Comparison of ENCODE assay signal across 8 mouse cellular contexts in the genomic region with DNA sequence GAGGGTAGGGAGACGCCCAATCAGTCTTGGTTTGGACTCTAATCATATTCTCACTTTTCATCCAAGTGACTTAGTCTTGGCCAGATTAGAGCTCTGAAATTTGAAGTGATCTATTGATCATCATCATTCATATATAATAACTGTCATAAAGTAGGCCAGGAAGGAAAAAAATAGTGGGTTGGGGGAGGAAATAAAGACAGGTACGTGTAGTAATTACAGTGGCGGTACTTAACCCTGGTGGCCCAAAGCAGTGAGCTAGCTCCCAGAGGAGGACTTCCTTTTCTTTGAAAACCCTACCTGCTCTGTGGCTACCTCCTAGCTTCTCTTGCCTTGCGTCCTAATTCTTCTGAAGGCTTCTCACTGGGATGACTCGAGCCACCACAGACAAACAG. TPM values are rescaled to one million over a fixed set of nuclear protein-coding genes. Genes with fewer than 3 reads are reported as not detected.
DNase-seq lines count a peak whose midpoint lies in the region; ATAC-seq and TF ChIP-seq lines count a peak whose summit lies in the region.

No protein-coding gene starts in this region.

- H3K4me3 ChIP-seq in layer of hippocampus, adult 2 months, result peak overlapping the region; percentile 74
- H3K4me3 ChIP-seq in hindbrain, embryonic 14.5 days (replicated peaks; ENCODE audit: low read length), result peak overlapping the region; percentile 85
- peak overlapping the region; percentile 82 for H3K4me3 ChIP-seq in midbrain, embryonic 15.5 days

- H3K36me3 ChIP-seq in hindbrain, embryonic 14.5 days (replicated peaks; ENCODE audit: control insufficient read depth, insufficient read depth), result peaks cover 28% of the 10 kb centered on the region
- H3K36me3 ChIP-seq in midbrain, embryonic 15.5 days (replicated peaks), result peaks cover 1% of the 10 kb centered on the region; the same call in 1 of the 2 replicates

- H3K27ac ChIP-seq in layer of hippocampus, adult 2 months, result peak overlapping the region; percentile 82
- H3K27ac ChIP-seq in hindbrain, embryonic 14.5 days, result no peak overlapping the region; the same call in 1 of the 2 replicates
- no peak overlapping the region for H3K27ac ChIP-seq in midbrain, embryonic 15.5 days

- peaks cover 13% of the 10 kb centered on the region for H3K4me1 ChIP-seq in hindbrain, embryonic 14.5 days (replicated peaks; ENCODE audit: control insufficient read depth, insufficient read depth, low read length)
- peaks cover 14% of the 10 kb centered on the region for H3K4me1 ChIP-seq in midbrain, embryonic 15.5 days

- no peaks in the 10 kb centered on the region for H3K27me3 ChIP-seq in hindbrain, embryonic 14.5 days (ENCODE audit: control insufficient read depth, insufficient read depth, low read length)
- no peaks in the 10 kb centered on the region for H3K27me3 ChIP-seq in midbrain, embryonic 15.5 days (replicated peaks)

- no peaks in the 10 kb centered on the region for H3K9me3 ChIP-seq in hindbrain, embryonic 14.5 days (ENCODE audit: control insufficient read depth, low read length)
- no peaks in the 10 kb centered on the region for H3K9me3 ChIP-seq in midbrain, embryonic 15.5 days

- no peak for ATAC-seq in hindbrain, embryonic 14.5 days (ENCODE audit: low FRiP score)
- no peak for ATAC-seq in midbrain, embryonic 15.5 days (replicated peaks)

- 11% methylated on average over 5 of the region's 5 CpGs for WGBS in hindbrain, embryonic 14.5 days
- 15% methylated on average over 5 of the region's 5 CpGs for WGBS in midbrain, embryonic 15.5 days

- no peak for DNase-seq in layer of hippocampus, adult 2 months (ENCODE audit: low spot score in 2 of 2)
- no peak for DNase-seq in layer of hippocampus, postnatal 10 days (ENCODE audit: low spot score in 2 of 2)
- peak; percentile 9 for DNase-seq in c-Kit-negative CD71-positive TER-119-positive erythroid progenitor cells, embryonic 14.5 days (ENCODE audit: low read depth, low spot score)
- DNase-seq in hindbrain, embryonic 14.5 days (ENCODE audit: low spot score), result no peak
- no peak for DNase-seq in adrenal gland, adult 18-20 months (ENCODE audit: low spot score in 2 of 2)
- DNase-seq in cerebellum, postnatal 10 days, result no peak
- DNase-seq in adrenal gland, adult 8-10 months, result no peak

- TF ChIP-seq CTCF in layer of hippocampus, adult 2 months (conservative IDR thresholded peaks at IDR 0.05), result no peak

- peak overlapping the region; percentile 78 for H3K9ac ChIP-seq in hindbrain, embryonic 14.5 days
- peak overlapping the region; percentile 69; the same call in 1 of the 2 replicates for H3K9ac ChIP-seq in midbrain, embryonic 15.5 days

- peak overlapping the region; percentile 64 for H3K4me2 ChIP-seq in hindbrain, embryonic 14.5 days (replicated peaks)
- H3K4me2 ChIP-seq in midbrain, embryonic 15.5 days, result peak overlapping the region; percentile 75

RNA-seq across cellular contexts. Expression of gene Gng5, which starts 1.2 kb away (rescaled TPM):
- 10 to 100 TPM; 44.5 to 46.2 TPM for total RNA-seq in layer of hippocampus, adult 2 months (2021)
- 10 to 100 TPM; 41.1 to 64.9 TPM for total RNA-seq in layer of hippocampus, postnatal 10 days (2021)
- polyA plus RNA-seq in hindbrain, embryonic 14.5 days (2014; fragmentation: Nextera tagmentation; extraction: Ambion mirVana), result 339 and 421 TPM in 2 replicates
- 289 and 293 TPM in 2 replicates for polyA plus RNA-seq in midbrain, embryonic 15.5 days (2015; fragmentation: Nextera tagmentation; extraction: Ambion mirVana)
- total RNA-seq in adrenal gland, adult 18-20 months (2021), result 100 to 1,000 TPM; 264 to 272 TPM
- total RNA-seq in adrenal gland, adult 8-10 months (2022), result 100 to 1,000 TPM; 186 to 235 (median 206) TPM

RNA-seq across cellular contexts. Expression of gene Spata1, which starts 1.3 kb away (rescaled TPM):
- 1 to 10 TPM; 2.8 to 4.9 TPM for total RNA-seq in layer of hippocampus, adult 2 months (2021)
- total RNA-seq in layer of hippocampus, postnatal 10 days (2021), result 1 to 10 TPM; 3.2 to 3.3 TPM
- 4.0 and 6.0 TPM in 2 replicates for polyA plus RNA-seq in hindbrain, embryonic 14.5 days (2014; fragmentation: Nextera tagmentation; extraction: Ambion mirVana)
- 4.2 and 5.5 TPM in 2 replicates for polyA plus RNA-seq in midbrain, embryonic 15.5 days (2015; fragmentation: Nextera tagmentation; extraction: Ambion mirVana)
- total RNA-seq in adrenal gland, adult 18-20 months (2021), result 1 to 10 TPM; 2.7 to 3.3 TPM
- total RNA-seq in adrenal gland, adult 8-10 months (2022), result 1 to 10 TPM; 1.2 to 4.7 (median 2.8) TPM

RNA-seq across cellular contexts. Expression of gene Rpf1, which starts 20.4 kb away (rescaled TPM):
- 10 to 100 TPM; 16.3 to 17.1 TPM for total RNA-seq in layer of hippocampus, adult 2 months (2021)
- 10 to 100 TPM; 17.0 to 18.6 TPM for total RNA-seq in layer of hippocampus, postnatal 10 days (2021)
- 35.4 and 40.7 TPM in 2 replicates for polyA plus RNA-seq in hindbrain, embryonic 14.5 days (2014; fragmentation: Nextera tagmentation; extraction: Ambion mirVana)
- polyA plus RNA-seq in midbrain, embryonic 15.5 days (2015; fragmentation: Nextera tagmentation; extraction: Ambion mirVana), result 38.6 and 39.5 TPM in 2 replicates
- 10 to 100 TPM; 23.4 to 28.9 TPM for total RNA-seq in adrenal gland, adult 18-20 months (2021)
- total RNA-seq in adrenal gland, adult 8-10 months (2022), result 10 to 100 TPM; 25.5 to 34.4 (median 31.9) TPM

RNA-seq across cellular contexts. Expression of gene Ctbs, which starts 51.2 kb away (rescaled TPM):
- total RNA-seq in layer of hippocampus, adult 2 months (2021), result 1 to 10 TPM; 9.0 to 9.1 TPM
- 1 to 10 TPM; 6.7 to 8.2 TPM for total RNA-seq in layer of hippocampus, postnatal 10 days (2021)
- polyA plus RNA-seq in hindbrain, embryonic 14.5 days (2014; fragmentation: Nextera tagmentation; extraction: Ambion mirVana), result 4.7 and 6.4 TPM in 2 replicates
- polyA plus RNA-seq in midbrain, embryonic 15.5 days (2015; fragmentation: Nextera tagmentation; extraction: Ambion mirVana), result 3.9 TPM in 2 replicates
- total RNA-seq in adrenal gland, adult 18-20 months (2021), result 1 to 10 TPM; 5.3 to 8.2 TPM
- 10 to 100 TPM in 3 of 4 experiments, 1 to 10 TPM in 1; 10.0 to 15.2 (median 12.8) TPM for total RNA-seq in adrenal gland, adult 8-10 months (2022)
